Mouse (Mus musculus): ENCODE measurements around the gene Spib.

- TF ChIP-seq CTCF (IDR thresholded peaks at IDR 0.05; ENCODE audit: low read depth): no peak
- no peak for TF ChIP-seq EP300 (IDR thresholded peaks at IDR 0.05; ENCODE audit: low read depth)
Measured at GRCm38 (mm10) chr7:44557629-44558028, 25.8 kb upstream of the Spib start.
